Mouse (Mus musculus) T-helper 2 cell (primary cell): Measurements from ENCODE around the gene Selenbp2.
"Not testable (repeated sequence)": the region's sequence is repeated elsewhere in the genome, so short reads cannot be mapped to it uniquely, and the experiment has no call there.

Source experiments
- in situ Hi-C: fragments of 300-600 bp; cut with MboI, MseI; formaldehyde crosslinking; loops from one replicate; pipeline ENCODE4 v1.15.1; 2025; ENCODE audit warnings: high pct_unique_total_duplicates

The Selenbp2 gene

GRCm38 (mm10) chr3:94693329-94693825 lies at the start of gene Selenbp2:
Gene Selenbp2 (plus strand): TSS chr3:94693556.
- in situ Hi-C loops, result no loop called here

- in situ Hi-C loops, result no loop called here
Observed at GRCm38 (mm10) chr3:94648755-94649590, 44.4 kb upstream of the Selenbp2 start.

- in situ Hi-C loops, result no loop called here
Observed at GRCm38 (mm10) chr3:94650409-94650808, 42.9 kb upstream of the Selenbp2 start.

- in situ Hi-C loops, result not testable (repeated sequence)
Observed at GRCm38 (mm10) chr3:94653967-94654366, 39.4 kb upstream of the Selenbp2 start.

GRCm38 (mm10) chr3:94657852-94658739 lies 35.3 kb upstream of the Selenbp2 start:
- in situ Hi-C loops, result loop anchor here (5.0 kb wide), 1 partner anchor 99 kb away; no protein-coding TSS in a partner anchor

- in situ Hi-C loops, result loop anchor here (5.0 kb wide), 1 partner anchor 99 kb away; no protein-coding TSS in a partner anchor
Observed at GRCm38 (mm10) chr3:94658740-94659095, 34.6 kb upstream of the Selenbp2 start, which contains the start of gene Tuft1. Gene Tuft1 (minus strand): TSS chr3:94658872.

- in situ Hi-C loops, result loop anchor here (5.0 kb wide), 1 partner anchor 98 kb away; no protein-coding TSS in a partner anchor
Observed at GRCm38 (mm10) chr3:94659142-94659748, 34.1 kb upstream of the Selenbp2 start.

GRCm38 (mm10) chr3:94660841-94661240 lies 32.5 kb upstream of the Selenbp2 start:
- in situ Hi-C loops, result not testable (repeated sequence)

- in situ Hi-C loops, result not testable (repeated sequence)
Observed at GRCm38 (mm10) chr3:94665060-94665802, 28.1 kb upstream of the Selenbp2 start.

- in situ Hi-C loops, result not testable (repeated sequence)
Observed at GRCm38 (mm10) chr3:94665896-94666295, 27.5 kb upstream of the Selenbp2 start.

GRCm38 (mm10) chr3:94675101-94675500 lies 18.3 kb upstream of the Selenbp2 start:
- in situ Hi-C loops, result not testable (repeated sequence)

GRCm38 (mm10) chr3:94679351-94679841 lies 14.0 kb upstream of the Selenbp2 start:
- in situ Hi-C loops, result no loop called here

- in situ Hi-C loops, result not testable (repeated sequence)
Observed at GRCm38 (mm10) chr3:94680032-94680431, 13.3 kb upstream of the Selenbp2 start.

GRCm38 (mm10) chr3:94680783-94681182 lies 12.6 kb upstream of the Selenbp2 start:
- in situ Hi-C loops, result no loop called here

- in situ Hi-C loops, result no loop called here
Observed at GRCm38 (mm10) chr3:94683646-94684045, 9.7 kb upstream of the Selenbp2 start.

- in situ Hi-C loops, result loop anchor here (5.0 kb wide), 1 partner anchor 241 kb away; no protein-coding TSS in a partner anchor
Observed at GRCm38 (mm10) chr3:94685989-94686772, 7.2 kb upstream of the Selenbp2 start.

- in situ Hi-C loops, result loop anchor here (5.0 kb wide), 1 partner anchor 239 kb away; no protein-coding TSS in a partner anchor
Observed at GRCm38 (mm10) chr3:94688698-94689097, 4.7 kb upstream of the Selenbp2 start.

GRCm38 (mm10) chr3:94689195-94689594 lies 4.2 kb upstream of the Selenbp2 start:
- in situ Hi-C loops, result loop anchor here (5.0 kb wide), 1 partner anchor 238 kb away; no protein-coding TSS in a partner anchor

- in situ Hi-C loops, result not testable (repeated sequence)
Observed at GRCm38 (mm10) chr3:94690162-94690561, 3.2 kb upstream of the Selenbp2 start.
